ENCODE assay signal across 8 mouse cellular contexts in genomic region chr12:11456213-11456612, GRCm38 (mm10). TPM values are rescaled to one million over a fixed set of nuclear protein-coding genes. Genes with fewer than 3 reads are reported as not detected.
DNase-seq lines count a peak whose midpoint lies in the region; ATAC-seq and TF ChIP-seq lines count a peak whose summit lies in the region.

No protein-coding gene starts in this region.

- peak overlapping the region; percentile 68 for H3K4me3 ChIP-seq in heart, embryonic 12.5 days
- H3K4me3 ChIP-seq in bone marrow macrophage, adult 2 months (ENCODE audit: insufficient read depth, low read length), result peak overlapping the region; percentile 59
- peak overlapping the region; percentile 65 for H3K4me3 ChIP-seq in midbrain, embryonic 10.5 days

- no peaks in the 10 kb centered on the region for H3K27me3 ChIP-seq in heart, embryonic 12.5 days (replicated peaks)
- peaks cover 10% of the 10 kb centered on the region for H3K27me3 ChIP-seq in midbrain, embryonic 10.5 days (ENCODE audit: low read depth, poor library complexity, severe bottlenecking)

- peak overlapping the region; percentile 99 for H3K4me2 ChIP-seq in heart, embryonic 12.5 days

- no peak for DNase-seq in heart, postnatal 25 days (ENCODE audit: low spot score)
- DNase-seq in midbrain, embryonic 10.5 days (ENCODE audit: low spot score), result no peak
- DNase-seq in MN1 (ENCODE audit: low spot score), result no peak
- no peak for DNase-seq in gastrocnemius, postnatal 25 days

- H3K4me1 ChIP-seq in heart, embryonic 12.5 days (replicated peaks), result no peaks in the 10 kb centered on the region; the same call in 1 of the 2 replicates
- H3K4me1 ChIP-seq in bone marrow macrophage, adult 2 months (ENCODE audit: control insufficient read depth, insufficient read depth, low read length), result 0 out of 2 replicates have a peak, but pooled peaks cover 3% of the 10 kb centered on the region
- H3K4me1 ChIP-seq in midbrain, embryonic 10.5 days, result peaks cover 5% of the 10 kb centered on the region

- peak overlapping the region; percentile 74 for H3K9ac ChIP-seq in heart, embryonic 12.5 days

- H3K36me3 ChIP-seq in heart, embryonic 12.5 days, result no peaks in the 10 kb centered on the region
- H3K36me3 ChIP-seq in midbrain, embryonic 10.5 days, result no peaks in the 10 kb centered on the region

- WGBS in heart, embryonic 12.5 days, result 3% methylated on average over 11 of the region's 11 CpGs
- WGBS in midbrain, embryonic 10.5 days, result 6% methylated on average over 11 of the region's 11 CpGs

- intact Hi-C loops in heart, postnatal 25 days (cut with DNase I), result no loop called here

- no peak overlapping the region for H3K27ac ChIP-seq in heart, embryonic 12.5 days (ENCODE audit: poor library complexity, severe bottlenecking)
- no peak overlapping the region for H3K27ac ChIP-seq in bone marrow macrophage, adult 2 months (ENCODE audit: insufficient read depth, low read depth, low read length)
- H3K27ac ChIP-seq in midbrain, embryonic 10.5 days (replicated peaks), result peak overlapping the region; percentile 81

- TF ChIP-seq POLR2A in bone marrow macrophage, adult 2 months (IDR thresholded peaks at IDR 0.05; ENCODE audit: borderline replicate concordance, low read depth, low read length), result no peak

- H3K9me3 ChIP-seq in heart, embryonic 12.5 days (replicated peaks), result no peaks in the 10 kb centered on the region
- H3K9me3 ChIP-seq in midbrain, embryonic 10.5 days (replicated peaks), result no peaks in the 10 kb centered on the region

- TF ChIP-seq CTCF in bone marrow macrophage, adult 2 months (IDR thresholded peaks at IDR 0.05; ENCODE audit: low read depth, low read length), result no peak

- no peak; the same call in 1 of the 2 replicates for ATAC-seq in heart, embryonic 12.5 days (ENCODE audit: insufficient number of reproducible peaks, low FRiP score)
- ATAC-seq in hematopoietic stem cell, adult 5-6 weeks (replicated peaks in 1 of 2; ENCODE audit: insufficient read depth in 1 of 2, low FRiP score in 2 of 2, low TSS enrichment in 1 of 2, low read depth in 1 of 2, poor library complexity in 2 of 2, severe bottlenecking in 2 of 2), result 0 out of 4 replicates have a peak, but pooled peaks have one; percentile 13 to 29
- no peak; the same call in 1 of the 2 replicates for ATAC-seq in monocyte, adult 5-6 weeks (replicated peaks; ENCODE audit: insufficient number of reproducible peaks, low FRiP score, low TSS enrichment, poor library complexity, severe bottlenecking)

RNA-seq across cellular contexts. Expression of gene Rad51ap2, which starts 0.3 kb away (rescaled TPM):
- 0.32 and 0.53 TPM in 2 replicates for polyA plus RNA-seq in heart, embryonic 12.5 days (2016; fragmentation: Nextera tagmentation; extraction: Ambion mirVana)
- total RNA-seq in heart, postnatal 25 days (2021), result not detected
- polyA plus RNA-seq in bone marrow macrophage, adult 2 months (2012; ENCODE audit: insufficient read depth, insufficient read length, missing spikeins), result not detected in 2 replicates
- not detected in 2 replicates for total RNA-seq in hematopoietic stem cell, adult 5-6 weeks (2017)
- 0.28 and 0.63 TPM in 2 replicates for polyA plus RNA-seq in midbrain, embryonic 10.5 days (2016; fragmentation: Nextera tagmentation; extraction: Ambion mirVana)
- total RNA-seq in monocyte, adult 5-6 weeks (2017), result not detected in 3 replicates
- not detected for total RNA-seq in gastrocnemius, postnatal 25 days (2021)

RNA-seq across cellular contexts. Expression of gene Vsnl1, which starts 19.8 kb away (rescaled TPM):
- 9.9 and 12.0 TPM in 2 replicates for polyA plus RNA-seq in heart, embryonic 12.5 days (2016; fragmentation: Nextera tagmentation; extraction: Ambion mirVana)
- under 1 TPM; 0.45 to 0.88 TPM for total RNA-seq in heart, postnatal 25 days (2021)
- not detected in 2 replicates for polyA plus RNA-seq in bone marrow macrophage, adult 2 months (2012; ENCODE audit: insufficient read depth, insufficient read length, missing spikeins)
- total RNA-seq in hematopoietic stem cell, adult 5-6 weeks (2017), result not detected in 2 replicates
- 0.72 and 0.75 TPM in 2 replicates for polyA plus RNA-seq in midbrain, embryonic 10.5 days (2016; fragmentation: Nextera tagmentation; extraction: Ambion mirVana)
- 0.39 TPM in 1 of 3 replicates, not detected in the others for total RNA-seq in monocyte, adult 5-6 weeks (2017)
- under 1 TPM in 1 of 2 experiments, not detected in 1; 0.13 TPM for total RNA-seq in gastrocnemius, postnatal 25 days (2021)

Comparison
In these comparisons a context has a peak if more than half of its experiments do, and no peak if none do; other contexts are left out.
1. ATAC-seq: peak in hematopoietic stem cell, adult 5-6 weeks (2 of 2); none in heart, embryonic 12.5 days (single experiment) and monocyte, adult 5-6 weeks (single experiment).
2. Peak in every context shown above with its lines, with median percentiles within 50 percentile points of each other: H3K4me3 ChIP-seq.